Mouse (Mus musculus): ENCODE measurements around the gene Tasp1. TPM values are rescaled to one million over a fixed set of nuclear protein-coding genes. Genes with fewer than 3 reads are reported as not detected.

Tasp1 gene
- total and polyA plus RNA-seq, 3 experiments: 17.0 to 31.5 TPM; not detected in 1

GRCm38 (mm10) chr2:139967451-139967850 lies 99.2 kb downstream of the Tasp1 start:
- Histone ChIP-seq H3K36me3 (ENCODE audit: control insufficient read depth in 1 of 2, insufficient read depth in 2 of 2, low read length in 2 of 2) (peaks cover 2 to 4% of the 10 kb centered on the region in 2 experiments; a peak in 2 of 4 replicates), H3K4me1 (ENCODE audit: control insufficient read depth in 1 of 2, insufficient read depth in 2 of 2, low read length in 2 of 2) (peaks cover 2 to 3% of the 10 kb centered on the region in 2 experiments; a peak in 2 of 4 replicates), H3K79me2 (ENCODE audit: control insufficient read depth, insufficient read depth, low read length, poor library complexity) (no peaks in the 10 kb centered on the region), H3K27me3 (ENCODE audit: control insufficient read depth in 1 of 2, insufficient read depth in 2 of 2, low read length in 2 of 2) (no peaks in the 10 kb centered on the region), H3K4me3 (ENCODE audit: control insufficient read depth in 1 of 2, insufficient read depth in 1 of 2, low read depth in 2 of 2, low read length in 2 of 2) (no peak overlapping the region), H3K9me3 (replicated peaks; ENCODE audit: insufficient read depth, low read length) (no peaks in the 10 kb centered on the region), H3K27ac (ENCODE audit: control insufficient read depth, low read depth, low read length) (no peak overlapping the region), H3K9ac (ENCODE audit: control insufficient read depth, low read depth, low read length, poor library complexity, severe bottlenecking) (no peak overlapping the region)
- TF ChIP-seq RCOR1 (IDR thresholded peaks at IDR 0.05; ENCODE audit: low read depth, low read length): no peak
- no peak for TF ChIP-seq RAD21 (IDR thresholded peaks at IDR 0.05; ENCODE audit: low read depth, low read length)
- no peak for TF ChIP-seq USF1 (IDR thresholded peaks at IDR 0.05; ENCODE audit: low read depth, low read length)
- TF ChIP-seq E2F4 (IDR thresholded peaks at IDR 0.05; ENCODE audit: borderline replicate concordance, low read depth, low read length): no peak
- no peak for TF ChIP-seq MEF2A (IDR thresholded peaks at IDR 0.05; ENCODE audit: extremely low read depth, insufficient replicate concordance, low read depth, low read length, poor library complexity, severe bottlenecking)
- TF ChIP-seq BHLHE40 (IDR thresholded peaks at IDR 0.05; ENCODE audit: borderline replicate concordance, low read depth, low read length): no peak
- no peak for TF ChIP-seq POLR2A (IDR thresholded peaks at IDR 0.05; ENCODE audit: control insufficient read depth in 1 of 2, insufficient read depth in 1 of 2, low read depth in 1 of 2, low read length in 2 of 2, poor library complexity in 1 of 2)
- TF ChIP-seq GATA1 (IDR thresholded peaks at IDR 0.05; ENCODE audit: low read depth, low read length): no peak
- no peak for TF ChIP-seq CHD2 (IDR thresholded peaks at IDR 0.05; ENCODE audit: low read length)
- no peak for TF ChIP-seq ELF1 (IDR thresholded peaks at IDR 0.05; ENCODE audit: low read depth, low read length)
- TF ChIP-seq CHD1 (IDR thresholded peaks at IDR 0.05; ENCODE audit: low read depth, low read length): no peak
- TF ChIP-seq JUND (IDR thresholded peaks at IDR 0.05; ENCODE audit: low read depth, low read length): no peak
- no peak for TF ChIP-seq CTCF (IDR thresholded peaks at IDR 0.05 in 2 of 3, conservative IDR thresholded peaks at IDR 0.05 in 1 of 3; ENCODE audit: control insufficient read depth in 1 of 3, insufficient read depth in 1 of 3, low read depth in 2 of 3, low read length in 3 of 3, poor library complexity in 1 of 3, severe bottlenecking in 1 of 3)
- DNase-seq (ENCODE audit: low read depth, low spot score): no peak

DNA sequence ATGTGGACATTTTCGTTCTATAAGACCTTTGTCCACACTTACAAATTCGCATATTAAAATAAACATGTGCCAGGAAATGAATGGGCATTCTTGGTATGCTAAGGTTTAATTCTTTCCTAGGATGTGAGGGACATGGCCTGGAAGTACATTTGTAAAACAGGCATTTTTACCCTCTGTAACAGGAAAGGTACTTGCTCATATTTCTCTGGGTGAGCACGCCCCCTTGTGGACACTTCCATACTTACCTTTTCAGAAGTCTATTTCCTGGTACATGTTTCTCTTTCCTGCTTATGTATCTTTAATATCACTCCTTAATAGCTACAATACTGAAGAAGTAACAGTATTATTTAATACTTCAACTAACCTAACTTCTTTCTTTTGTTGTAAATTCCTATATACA lies 100.3 kb downstream of the Tasp1 start:
- no peak overlapping the region for H3K27ac ChIP-seq (ENCODE audit: control insufficient read depth, low read depth, low read length)
- no peaks in the 10 kb centered on the region for H3K9me3 ChIP-seq (replicated peaks; ENCODE audit: insufficient read depth, low read length)
- H3K27me3 ChIP-seq (ENCODE audit: control insufficient read depth in 1 of 2, insufficient read depth in 2 of 2, low read length in 2 of 2): no peaks in the 10 kb centered on the region
- H3K4me1 ChIP-seq (ENCODE audit: control insufficient read depth in 1 of 2, insufficient read depth in 2 of 2, low read length in 2 of 2): peaks cover 0 to 2% of the 10 kb centered on the region in 2 experiments; a peak in 1 of 4 replicates
- peak; percentile 81 for DNase-seq (ENCODE audit: low read depth, low spot score)
- no peak overlapping the region for H3K4me3 ChIP-seq (ENCODE audit: control insufficient read depth in 1 of 2, insufficient read depth in 1 of 2, low read depth in 2 of 2, low read length in 2 of 2)
- H3K79me2 ChIP-seq (ENCODE audit: control insufficient read depth, insufficient read depth, low read length, poor library complexity): no peaks in the 10 kb centered on the region
- peaks cover under 1 to 2% of the 10 kb centered on the region in 2 experiments; a peak in 2 of 4 replicates for H3K36me3 ChIP-seq (ENCODE audit: control insufficient read depth in 1 of 2, insufficient read depth in 2 of 2, low read length in 2 of 2)
- H3K9ac ChIP-seq (ENCODE audit: control insufficient read depth, low read depth, low read length, poor library complexity, severe bottlenecking): no peak overlapping the region
- TF ChIP-seq ZNF384 (IDR thresholded peaks at IDR 0.05; ENCODE audit: low read depth, low read length) (0 out of 2 replicates have a peak, but pooled peaks have one; percentile 27), SMC3 (IDR thresholded peaks at IDR 0.05; ENCODE audit: low read depth, low read length) (peak; percentile 49), USF2 (IDR thresholded peaks at IDR 0.05; ENCODE audit: borderline replicate concordance in 1 of 2, insufficient read depth in 1 of 2, low read depth in 1 of 2, low read length in 2 of 2) (no peak), POLR2AphosphoS2 (IDR thresholded peaks at IDR 0.05; ENCODE audit: low read length) (no peak), CTCF (IDR thresholded peaks at IDR 0.05 in 2 of 3, conservative IDR thresholded peaks at IDR 0.05 in 1 of 3; ENCODE audit: control insufficient read depth in 1 of 3, insufficient read depth in 1 of 3, low read depth in 2 of 3, low read length in 3 of 3, poor library complexity in 1 of 3, severe bottlenecking in 1 of 3) (peak; percentile 6 to 72 (median 55); a peak in 4 of 6 replicates), TBP (IDR thresholded peaks at IDR 0.05; ENCODE audit: low read depth, low read length) (no peak), GABPA (IDR thresholded peaks at IDR 0.05; ENCODE audit: low read depth, low read length) (no peak), RAD21 (IDR thresholded peaks at IDR 0.05; ENCODE audit: low read depth, low read length) (peak; percentile 64), POLR2A (IDR thresholded peaks at IDR 0.05; ENCODE audit: control insufficient read depth in 1 of 2, insufficient read depth in 1 of 2, low read depth in 1 of 2, low read length in 2 of 2, poor library complexity in 1 of 2) (no peak), POLR2AphosphoS5 (IDR thresholded peaks at IDR 0.05; ENCODE audit: borderline replicate concordance, low read depth, low read length) (no peak)
